Mouse (Mus musculus): ENCODE data around the gene Bcl2.

Gene Bcl2

GRCm38 (mm10) chr1:106712330-106712729 lies 1.7 kb downstream of the Bcl2 start:
- DNase-seq = peak; percentile 71

- DNase-seq = no peak
These were observed 2.5 kb downstream of the Bcl2 start for GRCm38 (mm10) chr1:106711356-106712125.

GRCm38 (mm10) chr1:106710202-106710601 lies 3.9 kb downstream of the Bcl2 start:
- DNase-seq = no peak

GRCm38 (mm10) chr1:106707036-106707880 lies 6.8 kb downstream of the Bcl2 start:
- no peak for DNase-seq

- DNase-seq = no peak
These were observed 10.9 kb downstream of the Bcl2 start for GRCm38 (mm10) chr1:106703183-106703582.

- no peak for DNase-seq
These were observed 11.5 kb downstream of the Bcl2 start for GRCm38 (mm10) chr1:106702471-106703175.

- no peak for DNase-seq
These were observed 13.5 kb downstream of the Bcl2 start for GRCm38 (mm10) chr1:106700520-106701114.

GRCm38 (mm10) chr1:106696472-106696871 lies 17.6 kb downstream of the Bcl2 start:
- DNase-seq = no peak

- DNase-seq = no peak
These were observed 18.4 kb downstream of the Bcl2 start for GRCm38 (mm10) chr1:106695649-106696048.

GRCm38 (mm10) chr1:106694316-106694715 lies 19.8 kb downstream of the Bcl2 start:
- DNase-seq = peak; percentile 50

- DNase-seq = no peak
These were observed 21.5 kb downstream of the Bcl2 start for GRCm38 (mm10) chr1:106692599-106692998.

- no peak for DNase-seq
These were observed 23.2 kb downstream of the Bcl2 start for GRCm38 (mm10) chr1:106690887-106691286.

- no peak for DNase-seq
These were observed 25.9 kb downstream of the Bcl2 start for GRCm38 (mm10) chr1:106688161-106688516.

GRCm38 (mm10) chr1:106687435-106688160 lies 26.5 kb downstream of the Bcl2 start:
- no peak for DNase-seq

GRCm38 (mm10) chr1:106685702-106686101 lies 28.4 kb downstream of the Bcl2 start:
- DNase-seq = no peak

GRCm38 (mm10) chr1:106684546-106684945 lies 29.5 kb downstream of the Bcl2 start:
- no peak for DNase-seq

- DNase-seq = no peak
These were observed 31.2 kb downstream of the Bcl2 start for GRCm38 (mm10) chr1:106682829-106683228.

- no peak for DNase-seq
These were observed 34.1 kb downstream of the Bcl2 start for GRCm38 (mm10) chr1:106679800-106680515.

- no peak for DNase-seq
These were observed 36.0 kb downstream of the Bcl2 start for GRCm38 (mm10) chr1:106678060-106678478.

- DNase-seq = no peak
These were observed 47.7 kb downstream of the Bcl2 start for GRCm38 (mm10) chr1:106666140-106667088.

All from lung, postnatal 36 days (tissue).